Mouse (Mus musculus): ENCODE measurements at regions not wholly inside any gene's neighbourhood (a gene's known extent, or its start where the extent isn't known, plus 50 kb on each side); places are given as distances from the start of the nearest gene placed in this dataset.

DNA sequence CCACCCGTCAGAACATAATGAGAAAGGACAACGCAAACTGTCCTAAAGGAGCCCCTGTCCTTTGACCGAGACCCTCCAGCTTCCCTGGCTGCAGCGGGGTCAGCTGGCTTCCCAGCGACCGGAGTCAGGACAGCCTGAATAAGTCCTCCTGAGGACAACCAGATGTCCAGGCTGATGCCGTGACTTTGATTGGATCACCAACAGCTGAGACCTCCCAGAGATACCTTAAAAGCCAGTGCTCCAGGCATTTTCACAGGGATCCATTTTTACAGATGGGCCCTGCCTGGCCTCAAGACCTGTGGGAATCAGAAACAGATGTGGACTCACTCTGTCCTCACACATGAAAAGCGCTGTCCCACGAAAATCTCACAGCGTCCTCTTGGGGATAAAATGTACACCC lies 158.7 kb upstream of the Foxq1 start:
- TF ChIP-seq CTCF (IDR thresholded peaks at IDR 0.05; ENCODE audit: borderline replicate concordance, insufficient read depth, low read length) (no peak), POLR2A (IDR thresholded peaks at IDR 0.05; ENCODE audit: low read depth, low read length) (no peak)
